Mouse (Mus musculus) cerebellum, adult 9-11 months (tissue): ENCODE measurements at regions not wholly inside any gene's neighbourhood (a gene's known extent, or its start where the extent isn't known, plus 50 kb on each side); places are given as distances from the start of the nearest gene placed in this dataset.
"Not testable (repeated sequence)": the region's sequence is repeated elsewhere in the genome, so short reads cannot be mapped to it uniquely, and the experiment has no call there.

ENCODE experiments used
- DNase-seq: peaks from one replicate; pipeline ENCODE4 v3.0.0; 2022

DNA sequence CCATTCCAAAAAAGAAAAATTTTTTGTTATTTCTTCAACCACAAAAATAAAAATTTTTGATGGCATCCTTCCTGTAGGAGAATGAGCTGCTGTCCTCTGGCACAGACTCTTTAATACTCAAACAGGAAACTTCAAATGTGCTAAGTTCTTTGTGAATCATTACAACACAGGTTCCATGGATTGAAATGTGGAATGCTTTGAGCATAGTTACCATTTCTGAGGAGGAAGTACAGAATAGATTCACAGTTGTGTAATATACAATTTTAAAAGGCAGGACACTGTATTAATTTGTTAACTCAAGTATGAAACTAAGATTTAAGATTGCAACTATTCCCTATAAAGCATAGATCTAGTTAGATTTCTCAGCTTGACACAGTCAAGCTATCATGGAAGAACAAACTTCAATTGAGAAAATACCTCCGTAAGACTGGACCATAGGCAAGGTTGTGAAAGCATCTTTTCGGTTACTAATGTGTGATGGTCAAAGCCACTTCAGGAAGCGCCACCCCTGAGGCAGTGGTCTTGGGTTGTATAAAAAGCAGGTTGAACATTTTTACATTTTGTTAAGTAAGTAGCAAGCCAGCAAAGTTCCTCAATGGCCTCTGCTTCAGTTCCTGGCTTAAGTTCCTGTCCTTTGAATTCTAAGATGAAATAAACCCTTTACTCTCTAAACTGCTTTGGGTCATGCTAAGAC, 354.0 kb upstream of the B3galt2 start:
- no peak for DNase-seq

DNA sequence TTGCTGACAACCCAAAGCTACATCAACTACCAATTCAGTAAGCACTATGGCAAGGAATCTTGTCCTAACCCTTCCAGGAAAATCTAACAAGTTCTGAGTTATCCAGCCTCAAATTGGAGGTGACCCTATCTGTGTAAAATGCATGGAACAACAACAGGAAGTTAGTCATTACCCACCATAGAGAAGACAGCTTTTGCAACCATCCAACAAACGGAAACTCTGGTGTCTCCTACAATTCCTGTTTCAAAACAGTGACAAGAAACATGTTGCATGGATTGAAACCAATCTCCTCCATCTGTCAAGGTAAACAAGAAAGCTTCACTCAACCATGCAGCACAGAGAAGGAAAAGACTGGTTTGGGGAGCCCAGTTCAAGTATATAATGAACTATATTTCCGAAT, 353.0 kb upstream of the B3galt2 start:
- DNase-seq, result no peak

DNA sequence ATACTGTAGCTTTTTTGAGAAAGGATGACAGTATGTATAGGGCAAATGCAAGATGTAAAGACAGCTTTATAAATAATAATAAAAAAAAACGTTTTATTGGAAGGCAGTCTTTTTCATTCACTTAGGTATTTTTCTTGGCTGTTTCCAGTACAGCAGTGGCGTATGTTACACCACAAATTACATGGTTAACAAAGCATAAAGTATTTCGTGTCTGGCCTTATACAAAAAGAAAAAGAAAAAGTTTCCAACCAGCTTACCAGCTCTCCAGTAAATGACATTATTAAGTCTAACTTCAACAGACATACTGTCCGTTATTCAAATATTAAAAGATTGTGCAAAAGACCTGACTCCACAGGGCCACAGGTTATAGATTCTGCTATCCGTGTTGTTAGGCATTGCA, 343.9 kb upstream of the B3galt2 start:
- no peak for DNase-seq

DNA sequence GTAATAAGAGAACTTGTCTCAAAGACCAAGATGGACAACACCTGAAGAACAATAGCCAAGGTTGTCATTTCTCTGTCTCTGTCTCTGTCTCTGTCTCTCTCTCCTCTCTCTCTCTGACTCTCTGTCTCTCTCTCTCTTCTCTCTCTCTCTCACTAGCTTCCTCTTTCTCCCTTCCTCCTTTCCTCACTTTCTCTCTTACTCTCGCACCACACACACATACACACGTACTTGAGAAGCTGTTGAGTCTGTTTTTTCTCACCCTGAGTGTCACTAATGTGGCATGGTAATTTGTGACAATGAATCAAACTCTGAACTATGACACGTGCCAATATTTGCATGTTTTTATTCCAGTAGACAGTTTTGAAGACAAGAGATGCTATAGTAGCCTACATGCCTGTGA, 333.1 kb upstream of the B3galt2 start:
- no peak for DNase-seq

DNA sequence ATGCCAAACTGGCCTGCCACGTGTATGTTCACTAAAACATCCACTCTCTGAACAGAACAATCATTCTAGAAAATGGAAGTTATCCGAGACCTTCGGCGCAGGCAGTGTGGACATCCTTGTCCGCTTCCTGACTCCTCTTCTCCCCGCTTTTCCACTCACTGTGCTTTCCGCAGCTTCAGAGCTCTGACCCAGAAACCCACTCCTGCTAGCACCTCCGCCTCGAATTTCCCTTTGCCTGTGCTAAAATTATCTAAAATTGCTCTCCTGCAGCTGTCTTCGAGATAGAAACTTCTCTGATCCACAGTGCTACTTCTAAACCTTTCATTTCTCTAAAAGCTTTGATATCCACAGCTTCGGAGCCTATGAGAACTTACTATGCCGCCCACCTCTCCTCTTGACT, 322.1 kb upstream of the B3galt2 start:
- no peak for DNase-seq

DNA sequence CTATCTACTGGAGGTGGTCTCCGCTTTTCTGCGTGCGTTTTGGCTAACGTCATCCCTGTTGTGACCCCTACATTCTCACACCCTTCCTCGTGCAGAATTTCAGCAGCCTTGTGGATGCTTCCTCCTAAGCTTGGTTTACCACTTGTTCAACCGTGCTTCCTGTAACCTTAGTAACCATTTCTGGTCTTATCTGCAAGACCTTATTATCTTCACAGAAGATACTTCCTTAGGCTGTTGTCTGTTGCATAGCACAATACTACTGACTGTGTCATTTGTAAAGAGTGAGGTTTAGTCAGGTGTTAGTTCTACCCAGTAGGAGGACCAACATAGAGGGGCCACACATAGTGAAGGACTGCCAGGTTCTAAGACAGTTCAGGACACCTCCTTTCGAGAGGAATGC, 320.9 kb upstream of the B3galt2 start:
- no peak for DNase-seq

DNA sequence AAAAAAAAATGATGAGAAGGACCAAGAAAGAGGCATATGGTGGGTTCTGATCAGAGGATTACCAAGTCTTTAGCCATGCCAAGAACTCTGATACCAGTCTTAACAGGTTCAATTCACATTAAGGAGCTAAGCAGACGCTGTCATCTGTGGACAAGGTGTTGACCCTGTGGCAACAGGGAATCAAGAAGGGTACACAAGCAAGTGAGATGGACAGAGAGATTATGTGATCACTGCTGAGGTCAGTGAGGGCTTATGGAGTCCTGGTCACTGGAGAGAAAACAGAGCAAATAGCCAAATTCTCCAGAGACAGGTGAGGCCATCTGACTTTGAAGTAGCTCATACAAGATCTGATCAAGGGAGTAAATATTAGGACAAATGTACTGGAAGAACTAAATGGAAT, 289.1 kb upstream of the B3galt2 start:
- DNase-seq, result no peak

DNA sequence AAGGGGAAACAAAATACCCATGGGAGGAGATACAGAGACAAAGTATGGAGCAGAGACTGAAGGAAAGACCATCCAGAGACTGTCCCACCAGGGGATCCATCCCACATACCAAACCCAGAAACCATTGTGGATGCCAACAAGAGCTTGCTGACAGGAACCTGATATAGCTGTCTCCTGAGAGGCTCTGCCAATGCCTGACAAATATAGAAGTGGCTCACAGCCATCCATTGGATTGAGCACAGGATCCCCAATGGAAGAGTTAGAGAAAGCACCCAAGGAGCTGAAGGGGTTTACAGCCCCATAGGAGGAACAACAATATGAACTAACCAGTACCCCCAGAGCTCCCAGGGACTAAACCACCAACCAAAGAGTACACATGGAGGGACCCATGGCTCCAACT, 280.2 kb upstream of the B3galt2 start:
- DNase-seq, result not testable (repeated sequence)

DNA sequence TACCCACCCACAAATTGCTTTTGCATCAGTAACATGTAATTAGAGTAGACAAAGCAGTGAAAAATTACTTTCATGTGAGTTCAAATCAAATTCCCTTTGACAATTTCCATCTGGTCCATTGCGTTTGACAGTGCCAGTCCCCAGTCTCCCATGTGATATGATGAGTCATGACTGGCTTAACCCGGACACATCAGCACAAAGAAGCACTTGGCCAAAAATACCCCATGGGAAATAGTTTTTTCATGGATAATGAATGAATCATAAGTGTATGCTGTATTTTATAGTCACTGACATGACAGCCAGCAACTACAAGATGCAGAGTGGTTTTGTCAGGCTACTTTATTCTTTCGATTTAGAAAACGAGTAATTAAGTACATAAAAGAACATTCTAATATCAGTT, 248.6 kb upstream of the B3galt2 start:
- DNase-seq, result no peak
